Mouse (Mus musculus): ENCODE results near the gene Apex2.
"Not testable (repeated sequence)": the region's sequence is repeated elsewhere in the genome, so short reads cannot be mapped to it uniquely, and the experiment has no call there.

Gene Apex2

GRCm38 (mm10) chrX:150486314-150487030 is 103.2 kb downstream of the Apex2 start:
- not testable (repeated sequence) for DNase-seq

- DNase-seq = peak; percentile 93
Observed at GRCm38 (mm10) chrX:150477854-150478780, 111.6 kb downstream of the Apex2 start.

- no peak for DNase-seq
Observed at GRCm38 (mm10) chrX:150471416-150471815, 118.3 kb downstream of the Apex2 start.
